Mouse (Mus musculus): ENCODE results near the gene Adck1.

Adck1 gene

DNA sequence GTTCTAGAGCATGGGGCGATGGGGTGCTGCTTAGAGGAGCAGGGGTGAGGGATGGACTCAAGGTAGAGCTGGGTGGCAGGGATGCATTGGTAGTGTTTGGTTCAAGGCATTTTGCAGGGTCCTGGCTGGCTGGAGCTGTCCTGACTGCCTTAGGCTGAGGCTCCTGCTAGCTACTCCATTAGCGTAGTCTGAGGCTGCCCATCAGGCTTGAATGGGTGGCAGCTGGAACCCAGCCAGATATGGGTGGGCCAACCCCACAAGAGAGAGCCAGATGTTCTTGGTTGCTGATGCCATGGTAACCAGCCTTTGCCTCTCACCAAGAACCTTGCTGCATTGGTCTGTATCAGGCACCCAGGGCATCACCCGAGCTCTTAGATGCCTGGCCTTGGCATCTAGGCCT, 66.6 kb downstream of the Adck1 start:
- 76% methylated on average over 3 of the region's 3 CpGs for WGBS

- 94% methylated on average over 2 of the region's 2 CpGs for WGBS
Observed at GRCm38 (mm10) chr12:88428735-88429134, 68.4 kb downstream of the Adck1 start.

DNA sequence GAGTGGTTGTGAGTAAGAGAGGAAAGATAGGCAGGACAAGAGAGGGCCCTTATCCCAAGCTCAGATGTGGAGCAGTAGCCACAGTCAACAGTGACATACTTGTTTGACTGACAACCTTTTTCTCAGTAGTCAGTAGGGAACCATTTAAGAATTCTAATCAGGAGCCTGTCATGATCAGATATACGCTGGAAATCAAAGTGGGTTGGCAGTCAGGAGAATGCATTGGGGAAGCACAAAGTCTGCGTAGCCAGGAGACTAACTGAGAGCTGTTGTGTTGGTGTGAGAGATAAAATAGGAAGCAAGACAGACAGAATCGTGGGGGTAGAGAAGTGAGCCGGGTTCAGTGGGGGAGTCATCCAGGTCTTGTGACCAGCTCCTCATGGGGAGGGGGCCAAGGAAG, 71.9 kb downstream of the Adck1 start:
- 49% methylated on average over 4 of the region's 4 CpGs for WGBS

DNA sequence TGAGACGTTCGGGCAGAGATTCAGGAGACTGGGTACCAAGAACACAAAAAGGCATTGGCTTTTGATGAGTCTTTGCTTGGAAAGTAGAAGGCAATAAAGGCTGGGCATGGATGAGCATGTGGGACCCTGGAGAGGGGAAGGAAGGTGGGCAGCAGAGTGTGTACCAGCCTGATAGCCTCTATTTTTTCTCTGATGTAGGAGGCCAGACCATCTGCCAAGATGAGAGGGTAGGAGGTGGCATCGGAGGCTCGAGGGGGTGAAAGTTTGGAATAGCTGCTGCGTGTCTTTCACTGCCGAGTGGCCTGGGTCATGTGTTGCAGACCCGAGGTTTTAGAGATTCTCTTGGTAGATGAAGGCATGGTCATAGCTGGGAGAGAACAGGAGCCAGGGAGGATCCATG, 72.8 kb downstream of the Adck1 start:
- WGBS: 68% methylated on average over 7 of the region's 7 CpGs

DNA sequence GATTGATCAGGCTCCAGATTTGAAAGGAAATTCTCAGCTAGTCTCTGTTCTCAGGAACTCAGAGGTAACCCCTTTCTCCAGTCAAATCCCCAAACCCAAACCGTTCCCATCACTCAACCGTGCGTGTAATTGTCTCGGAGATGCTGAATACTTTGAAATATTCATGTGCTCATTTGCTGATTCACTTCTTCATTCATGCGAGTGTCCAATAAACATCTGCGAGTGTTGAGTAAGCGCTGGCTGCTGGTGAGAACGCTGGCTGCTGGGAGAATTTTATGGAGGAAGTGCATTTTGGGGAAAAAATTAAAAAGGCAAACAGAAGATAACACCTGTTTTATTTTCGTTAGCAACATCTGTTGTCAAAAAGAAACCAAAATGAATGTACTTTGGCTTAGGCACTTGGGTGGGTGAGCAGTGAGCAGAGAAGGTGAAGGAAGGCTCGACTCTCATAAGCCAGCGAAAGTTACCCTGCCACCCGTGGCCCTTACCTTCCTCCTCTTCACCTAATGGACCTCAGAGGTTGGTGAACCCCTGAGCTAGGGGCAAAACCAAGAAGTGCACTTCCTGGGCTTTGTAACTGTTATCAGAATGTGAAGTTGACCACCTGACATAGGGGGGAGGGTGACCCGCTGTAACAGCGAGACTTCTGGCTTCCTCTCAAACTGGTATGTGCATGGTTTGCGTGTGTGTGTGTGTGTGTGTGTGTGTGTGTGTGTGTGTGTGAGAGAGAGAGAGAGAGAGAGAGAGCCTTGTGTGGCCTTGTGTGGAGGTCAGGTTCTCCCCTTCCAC, 76.8 kb downstream of the Adck1 start:
- 63% methylated on average over 15 of the region's 15 CpGs for WGBS

GRCm38 (mm10) chr12:88441922-88442809, 81.8 kb downstream of the Adck1 start:
- WGBS: 69% methylated on average over 14 of the region's 14 CpGs

GRCm38 (mm10) chr12:88444040-88444439, 83.7 kb downstream of the Adck1 start:
- WGBS: 83% methylated on average over 5 of the region's 5 CpGs

DNA sequence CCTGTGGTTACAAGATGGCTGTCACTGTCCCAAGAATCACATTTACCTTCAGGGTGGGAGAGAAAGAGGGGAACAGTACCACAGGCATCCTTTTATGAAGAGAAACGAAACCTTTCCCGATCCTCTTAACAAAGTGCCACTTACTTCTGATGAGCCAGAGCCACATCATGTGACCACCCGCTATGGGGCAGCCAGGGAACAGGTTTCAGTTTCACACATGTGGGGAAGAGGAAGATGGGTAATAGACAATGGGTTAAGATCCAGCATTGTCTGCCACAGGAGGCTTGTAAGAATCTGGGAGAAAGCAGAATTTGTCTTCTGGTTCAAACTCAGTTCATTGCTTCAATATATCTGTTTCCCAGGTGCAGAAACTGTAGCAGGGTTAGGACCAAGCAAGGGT, 85.1 kb downstream of the Adck1 start:
- WGBS: 88% methylated on average over 3 of the region's 3 CpGs

GRCm38 (mm10) chr12:88450658-88451563, 90.6 kb downstream of the Adck1 start:
- WGBS: 79% methylated on average over 4 of the region's 4 CpGs

GRCm38 (mm10) chr12:88454701-88455410, 94.5 kb downstream of the Adck1 start:
- WGBS: 75% methylated on average over 12 of the region's 12 CpGs

DNA sequence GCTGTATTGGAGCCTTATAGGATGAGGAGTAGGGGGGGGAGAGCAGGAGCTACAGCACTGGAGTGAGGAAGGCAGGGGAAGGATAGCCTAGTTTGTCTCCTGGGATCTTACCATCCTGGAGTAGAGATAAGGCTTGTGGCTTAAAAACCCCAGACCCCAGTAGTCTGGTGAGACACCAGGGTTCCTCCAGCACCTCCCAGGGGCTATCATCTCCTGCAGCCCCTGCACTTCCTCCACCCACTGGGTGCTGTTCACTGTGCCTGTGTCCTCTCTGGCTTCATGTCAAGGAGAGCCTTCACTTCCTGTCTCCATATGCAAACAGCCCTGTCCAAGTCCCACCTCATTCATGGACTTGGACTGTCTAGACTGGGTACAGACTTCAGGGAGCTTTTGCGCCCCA, 96.7 kb downstream of the Adck1 start:
- WGBS: 97% methylated on average over 1 of the region's 1 CpGs

- 96% methylated on average over 12 of the region's 12 CpGs for WGBS
Observed at GRCm38 (mm10) chr12:88458936-88459335, 98.6 kb downstream of the Adck1 start.

GRCm38 (mm10) chr12:88459461-88459860, 99.1 kb downstream of the Adck1 start:
- WGBS: 93% methylated on average over 1 of the region's 1 CpGs

- WGBS: 93% methylated on average over 6 of the region's 6 CpGs
Observed at GRCm38 (mm10) chr12:88461026-88461425, 100.7 kb downstream of the Adck1 start.

GRCm38 (mm10) chr12:88463588-88464290, 103.4 kb downstream of the Adck1 start:
- WGBS: 82% methylated on average over 10 of the region's 10 CpGs

GRCm38 (mm10) chr12:88466801-88467200, 106.4 kb downstream of the Adck1 start:
- 87% methylated on average over 6 of the region's 6 CpGs for WGBS

DNA sequence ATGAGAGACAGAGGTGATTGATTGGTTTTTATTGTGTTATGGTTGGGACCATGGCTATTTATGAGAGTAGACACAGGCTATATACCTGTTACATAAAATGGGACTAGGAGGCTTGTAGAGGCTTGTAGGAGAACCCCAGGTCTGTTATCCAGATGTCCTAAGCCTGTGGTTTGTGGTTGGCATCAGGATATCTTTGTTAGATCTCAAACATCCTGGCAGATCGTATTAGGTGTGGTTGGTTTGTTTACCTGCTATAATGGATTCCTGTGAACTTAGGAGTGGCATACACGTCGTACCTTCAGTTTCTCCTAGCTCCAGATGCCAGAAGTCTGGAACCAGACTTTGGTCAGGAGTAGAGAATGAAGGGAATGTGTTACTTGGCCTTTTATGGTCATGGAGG, 106.9 kb downstream of the Adck1 start:
- 87% methylated on average over 3 of the region's 3 CpGs for WGBS

GRCm38 (mm10) chr12:88467935-88468465, 107.6 kb downstream of the Adck1 start:
- 72% methylated on average over 5 of the region's 5 CpGs for WGBS

DNA sequence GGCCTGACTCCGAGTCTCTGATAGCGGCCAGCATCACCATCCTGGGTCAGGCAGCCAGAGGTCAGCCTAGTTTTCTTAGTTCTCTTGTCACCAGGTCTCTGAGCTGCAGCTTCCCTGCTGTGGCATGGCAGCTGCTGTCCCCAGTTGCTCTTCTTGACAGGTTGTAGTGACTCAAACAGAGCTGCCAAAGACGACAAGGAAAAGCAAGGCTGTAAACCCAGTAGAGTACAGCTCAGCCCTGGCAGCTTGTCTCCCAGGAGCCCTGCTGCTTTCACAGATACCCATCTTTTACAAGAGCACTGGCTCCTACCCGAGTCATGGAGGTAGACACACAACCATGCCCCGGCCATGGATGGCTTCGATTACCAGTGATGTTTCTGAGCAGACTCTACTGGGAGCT, 108.3 kb downstream of the Adck1 start:
- WGBS: 83% methylated on average over 6 of the region's 6 CpGs

- WGBS: 76% methylated on average over 10 of the region's 10 CpGs
Observed at GRCm38 (mm10) chr12:88471884-88472283, 111.5 kb downstream of the Adck1 start.
